Mouse (Mus musculus) thymus, adult 2 months (tissue): ENCODE data around the gene Dpf3.

Source experiments
- CTCF ChIP-seq: fragments of 200-500 bp; IDR thresholded peaks from 2 replicates; pipeline ENCODE4 v1.5.1; 2012; ENCODE audit warnings: mild to moderate bottlenecking, control low read depth, low read length, moderate library complexity, borderline replicate concordance; ENCODE audit not compliant: control insufficient read depth, poor library complexity, insufficient read depth; ENCODE audit errors: extremely low read depth
- POLR2A ChIP-seq: fragments of 200-500 bp; IDR thresholded peaks from 2 replicates; pipeline ENCODE4 v1.6.1; 2012; ENCODE audit warnings: mild to moderate bottlenecking, low read length, control low read depth, moderate library complexity; ENCODE audit not compliant: control insufficient read depth, poor library complexity, insufficient read depth; ENCODE audit errors: extremely low read depth

- TF ChIP-seq CTCF, result no peak
- no peak for TF ChIP-seq POLR2A
Measured at GRCm38 (mm10) chr12:83470085-83470484, 17.4 kb downstream of the Dpf3 start.
